Mouse (Mus musculus) heart, postnatal 0 days (tissue): ENCODE measurements around the gene 4933428G20Rik.

Experiments used
- CTCF ChIP-seq: IDR thresholded peaks from 2 replicates; pipeline ENCODE4 v1.5.1; 2016; ENCODE audit warnings: antibody characterized with exemption, control low read depth, low read depth
- EP300 ChIP-seq: IDR thresholded peaks from 2 replicates; pipeline ENCODE4 v1.6.1; 2016; ENCODE audit warnings: antibody characterized with exemption, low read depth

- no peak for TF ChIP-seq CTCF
- no peak for TF ChIP-seq EP300
Measured at GRCm38 (mm10) chr11:97499865-97500719, at the start of gene 4933428G20Rik.
